ENCODE assay signal across 8 mouse cellular contexts in the genomic region with DNA sequence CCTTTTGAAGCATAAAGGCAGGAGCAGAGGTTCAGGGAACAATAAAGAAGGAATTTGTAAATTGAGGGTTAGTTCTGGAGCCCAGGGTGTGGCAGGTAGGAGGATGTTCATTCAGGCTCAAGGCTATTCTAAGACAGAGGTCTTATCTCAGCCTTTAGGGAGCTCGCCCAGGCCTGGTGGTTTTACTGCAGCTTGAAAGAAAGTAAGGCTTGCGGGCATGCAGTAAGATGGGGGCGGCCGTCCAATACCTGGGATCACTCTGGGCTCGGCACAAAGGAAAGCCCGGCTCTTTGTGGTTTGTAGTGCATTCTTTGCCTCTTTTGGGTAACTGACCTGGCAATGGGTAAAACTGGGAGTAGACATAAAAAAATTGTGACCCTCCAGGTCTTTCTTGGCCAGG. TPM values are rescaled to one million over a fixed set of nuclear protein-coding genes. Genes with fewer than 3 reads are reported as not detected.
DNase-seq lines count a peak whose midpoint lies in the region; ATAC-seq and TF ChIP-seq lines count a peak whose summit lies in the region.

No protein-coding gene starts in this region.

- H3K27ac ChIP-seq in gastrocnemius, adult 2 months, result peak overlapping the region; percentile 99
- H3K27ac ChIP-seq in hindbrain, embryonic 10.5 days, result peak overlapping the region; percentile 97
- H3K27ac ChIP-seq in liver, embryonic 11.5 days (ENCODE audit: low read depth, low read length), result peak overlapping the region; percentile 93
- peak overlapping the region; percentile 87; the same call in 1 of the 2 replicates for H3K27ac ChIP-seq in neural tube, embryonic 12.5 days

- intact Hi-C loops in gastrocnemius, adult 2 months (cut with DNase I), result loop anchor here (2.0 to 5.0 kb wide), 2 partner anchors 28 to 76 kb away; partner anchors contain the start of genes Zfp27, Zfp383 and Zfp74
- intact Hi-C loops in gastrocnemius, postnatal 14 days (cut with DNase I; ENCODE audit: low total_unique reads), result no loop called here

- no peak for DNase-seq in gastrocnemius, adult 2 months
- no peak for DNase-seq in gastrocnemius, postnatal 14 days
- DNase-seq in cerebellum, postnatal 10 days, result peak; percentile 34 to 40
- peak; percentile 21 for DNase-seq in hindbrain, embryonic 10.5 days (ENCODE audit: low spot score)
- DNase-seq in liver, embryonic 11.5 days (ENCODE audit: low spot score), result peak; percentile 43
- no peak for DNase-seq in layer of hippocampus, adult 9-10 months (ENCODE audit: low spot score)

- H3K4me1 ChIP-seq in hindbrain, embryonic 10.5 days (replicated peaks), result peaks cover 29% of the 10 kb centered on the region
- H3K4me1 ChIP-seq in liver, embryonic 11.5 days (replicated peaks; ENCODE audit: control insufficient read depth, insufficient read depth, low read length), result 0 out of 2 replicates have a peak, but pooled peaks cover 5% of the 10 kb centered on the region
- 0 out of 2 replicates have a peak, but pooled peaks cover 6% of the 10 kb centered on the region for H3K4me1 ChIP-seq in neural tube, embryonic 12.5 days

- no peak for TF ChIP-seq CTCF in gastrocnemius, adult 2 months (IDR thresholded peaks at IDR 0.05)
- no peak for TF ChIP-seq CTCF in C2C12 (IDR thresholded peaks at IDR 0.05; ENCODE audit: control insufficient read depth, insufficient read depth, insufficient read length)

- peak overlapping the region; percentile 96 for H3K4me3 ChIP-seq in gastrocnemius, adult 2 months
- peak overlapping the region; percentile 71 for H3K4me3 ChIP-seq in C2C12 (ENCODE audit: insufficient read depth, poor library complexity, severe bottlenecking)
- peak overlapping the region; percentile 87 for H3K4me3 ChIP-seq in hindbrain, embryonic 10.5 days
- peak overlapping the region; percentile 89 for H3K4me3 ChIP-seq in liver, embryonic 11.5 days (ENCODE audit: low read depth, low read length)
- H3K4me3 ChIP-seq in neural tube, embryonic 12.5 days, result peak overlapping the region; percentile 81

- H3K79me3 ChIP-seq in C2C12 (ENCODE audit: low read depth), result peaks cover 38% of the 10 kb centered on the region

- H3K9me3 ChIP-seq in hindbrain, embryonic 10.5 days, result no peaks in the 10 kb centered on the region; the same call in 1 of the 2 replicates
- H3K9me3 ChIP-seq in liver, embryonic 11.5 days (ENCODE audit: control insufficient read depth, low read length), result 0 out of 2 replicates have a peak, but pooled peaks cover 3% of the 10 kb centered on the region
- no peaks in the 10 kb centered on the region for H3K9me3 ChIP-seq in neural tube, embryonic 12.5 days

- H3K4me2 ChIP-seq in liver, embryonic 11.5 days, result peak overlapping the region; percentile 86
- peak overlapping the region; percentile 65 for H3K4me2 ChIP-seq in neural tube, embryonic 12.5 days (replicated peaks)

- H3K36me3 ChIP-seq in C2C12 (ENCODE audit: control insufficient read depth, insufficient read depth), result peaks cover 25% of the 10 kb centered on the region
- H3K36me3 ChIP-seq in hindbrain, embryonic 10.5 days, result peaks cover 25% of the 10 kb centered on the region
- H3K36me3 ChIP-seq in liver, embryonic 11.5 days (ENCODE audit: control insufficient read depth, insufficient read depth, low read length), result peaks cover 10% of the 10 kb centered on the region
- peaks cover 13% of the 10 kb centered on the region for H3K36me3 ChIP-seq in neural tube, embryonic 12.5 days

- peak overlapping the region; percentile 91 for H3K9ac ChIP-seq in liver, embryonic 11.5 days (ENCODE audit: low read depth, low read length)
- peak overlapping the region; percentile 84 for H3K9ac ChIP-seq in neural tube, embryonic 12.5 days

- WGBS in hindbrain, embryonic 10.5 days, result 28% methylated on average over 6 of the region's 6 CpGs
- 21% methylated on average over 6 of the region's 6 CpGs for WGBS in liver, embryonic 11.5 days
- WGBS in neural tube, embryonic 12.5 days, result 18% methylated on average over 6 of the region's 6 CpGs

- ATAC-seq in liver, embryonic 11.5 days (replicated peaks; ENCODE audit: low FRiP score), result peak; percentile 32; the same call in 1 of the 2 replicates
- ATAC-seq in neural tube, embryonic 12.5 days (ENCODE audit: low FRiP score, low read depth), result peak; percentile 1; the same call in 1 of the 2 replicates

- H3K27me3 ChIP-seq in C2C12 (ENCODE audit: control insufficient read depth, insufficient read depth, insufficient read length), result no peaks in the 10 kb centered on the region
- H3K27me3 ChIP-seq in hindbrain, embryonic 10.5 days (ENCODE audit: insufficient read depth, poor library complexity, severe bottlenecking), result no peaks in the 10 kb centered on the region
- no peaks in the 10 kb centered on the region for H3K27me3 ChIP-seq in liver, embryonic 11.5 days (replicated peaks; ENCODE audit: control insufficient read depth, insufficient read depth, low read length)
- H3K27me3 ChIP-seq in neural tube, embryonic 12.5 days (replicated peaks), result no peaks in the 10 kb centered on the region

- H3ac ChIP-seq in C2C12 (ENCODE audit: control insufficient read depth, insufficient read length, low read depth), result peak overlapping the region; percentile 43

- H3K79me2 ChIP-seq in C2C12 (ENCODE audit: control insufficient read depth, insufficient read depth), result peaks cover 41% of the 10 kb centered on the region

TF ChIP-seq in C2C12, 6 proteins besides CTCF, POLR2A, EP300 and RAD21:
- TF ChIP-seq CEBPB (IDR thresholded peaks at IDR 0.05; ENCODE audit: low read depth) (no peak), FOSL1 (IDR thresholded peaks at IDR 0.05; ENCODE audit: insufficient read depth, low read length, poor library complexity, severe bottlenecking) (no peak), MAX (IDR thresholded peaks at IDR 0.05) (no peak), USF1 (IDR thresholded peaks at IDR 0.05; ENCODE audit: low read depth) (no peak), MYOG (IDR thresholded peaks at IDR 0.05; ENCODE audit: control insufficient read depth, extremely low read depth, insufficient read length) (no peak), MYOD1 (IDR thresholded peaks at IDR 0.05; ENCODE audit: control insufficient read depth, insufficient read length, low read depth) (no peak)

RNA-seq across cellular contexts. Expression of gene Zfp568, which starts 0.8 kb away (rescaled TPM):
- total RNA-seq in gastrocnemius, adult 2 months (2021), result 10 to 100 TPM; 12.8 to 16.1 TPM
- total RNA-seq in gastrocnemius, postnatal 14 days (2021), result 10 to 100 TPM; 28.5 to 42.5 TPM
- polyA plus RNA-seq in C2C12 (2012; fragmentation: generic; extraction: Trizol), result 11.0 TPM
- 18.0 and 27.0 TPM in 2 replicates for polyA plus RNA-seq in hindbrain, embryonic 10.5 days (2016; fragmentation: Nextera tagmentation; extraction: Ambion mirVana)
- 23.6 and 25.3 TPM in 2 replicates for polyA plus RNA-seq in liver, embryonic 11.5 days (2014; fragmentation: Nextera tagmentation; extraction: Ambion mirVana)
- polyA plus RNA-seq in neural tube, embryonic 12.5 days (2016; fragmentation: Nextera tagmentation; extraction: Ambion mirVana), result 13.8 and 14.1 TPM in 2 replicates

RNA-seq across cellular contexts. Expression of gene Zfp74, which starts 29.0 kb away (rescaled TPM):
- 1 to 10 TPM; 5.7 to 6.6 TPM for total RNA-seq in gastrocnemius, adult 2 months (2021)
- 1 to 10 TPM; 4.8 to 7.3 TPM for total RNA-seq in gastrocnemius, postnatal 14 days (2021)
- 1.9 TPM for polyA plus RNA-seq in C2C12 (2012; fragmentation: generic; extraction: Trizol)
- polyA plus RNA-seq in hindbrain, embryonic 10.5 days (2016; fragmentation: Nextera tagmentation; extraction: Ambion mirVana), result 10.1 and 12.1 TPM in 2 replicates
- 6.7 and 7.0 TPM in 2 replicates for polyA plus RNA-seq in liver, embryonic 11.5 days (2014; fragmentation: Nextera tagmentation; extraction: Ambion mirVana)
- polyA plus RNA-seq in neural tube, embryonic 12.5 days (2016; fragmentation: Nextera tagmentation; extraction: Ambion mirVana), result 13.3 and 13.5 TPM in 2 replicates

Comparison
In these comparisons a context has a peak if more than half of its experiments do, and no peak if none do; other contexts are left out.
1. DNase-seq: peak in cerebellum, postnatal 10 days (2 of 2), hindbrain, embryonic 10.5 days (single experiment) and liver, embryonic 11.5 days (single experiment); none in gastrocnemius, adult 2 months (single experiment), gastrocnemius, postnatal 14 days (single experiment) and layer of hippocampus, adult 9-10 months (single experiment).
2. Peak in every context shown above with its lines, with median percentiles within 50 percentile points of each other: H3K27ac ChIP-seq and H3K4me3 ChIP-seq.